In genomic region chr13:14064341-14065027, GRCm38 (mm10) we compare ENCODE assay signal across 8 mouse cellular contexts. TPM values are rescaled to one million over a fixed set of nuclear protein-coding genes. Genes with fewer than 3 reads are reported as not detected.
DNase-seq lines count a peak whose midpoint lies in the region; ATAC-seq and TF ChIP-seq lines count a peak whose summit lies in the region.

No protein-coding gene starts in this region.

- H3K79me2 ChIP-seq in heart, adult 2 months (replicated peaks; ENCODE audit: control insufficient read depth, insufficient read depth, low read length), result peaks cover 6% of the 10 kb centered on the region
- H3K79me2 ChIP-seq in liver, adult 2 months (ENCODE audit: control insufficient read depth, insufficient read depth, low read length), result peaks cover 24% of the 10 kb centered on the region

- peak overlapping the region; percentile 86 for H3K27ac ChIP-seq in heart, adult 2 months
- H3K27ac ChIP-seq in kidney, adult 2 months (ENCODE audit: insufficient read depth, low read depth, low read length), result peak overlapping the region; percentile 78
- peak overlapping the region; percentile 87 for H3K27ac ChIP-seq in liver, adult 2 months (replicated peaks; ENCODE audit: insufficient read depth, low read depth, low read length)
- H3K27ac ChIP-seq in midbrain, postnatal 0 days (ENCODE audit: low read depth, low read length), result peak overlapping the region; percentile 94
- H3K27ac ChIP-seq in stomach, postnatal 0 days (replicated peaks), result peak overlapping the region; percentile 98

- H3K4me3 ChIP-seq in heart, adult 2 months, result peak overlapping the region; percentile 87
- H3K4me3 ChIP-seq in kidney, adult 2 months (ENCODE audit: insufficient read depth, low read depth, low read length), result peak overlapping the region; percentile 62
- peak overlapping the region; percentile 82 for H3K4me3 ChIP-seq in liver, adult 2 months (ENCODE audit: insufficient read depth, low read depth, low read length)
- peak overlapping the region; percentile 88 for H3K4me3 ChIP-seq in midbrain, postnatal 0 days (ENCODE audit: low read depth, low read length)
- H3K4me3 ChIP-seq in stomach, postnatal 0 days (ENCODE audit: low read depth, low read length), result peak overlapping the region; percentile 99

- no peak for TF ChIP-seq CTCF in heart, adult 2 months (IDR thresholded peaks at IDR 0.05)
- TF ChIP-seq CTCF in kidney, adult 2 months (conservative IDR thresholded peaks at IDR 0.05; ENCODE audit: insufficient read depth, insufficient read length, low read depth, low read length), result no peak
- no peak for TF ChIP-seq CTCF in liver, adult 2 months (IDR thresholded peaks at IDR 0.05; ENCODE audit: low read depth, low read length)
- TF ChIP-seq CTCF in midbrain, postnatal 0 days (IDR thresholded peaks at IDR 0.05), result no peak
- TF ChIP-seq CTCF in stomach, postnatal 0 days (IDR thresholded peaks at IDR 0.05; ENCODE audit: low read depth), result no peak

- H3K27me3 ChIP-seq in heart, adult 2 months (ENCODE audit: control insufficient read depth, insufficient read depth, low read length), result no peaks in the 10 kb centered on the region
- H3K27me3 ChIP-seq in kidney, adult 2 months (replicated peaks; ENCODE audit: control insufficient read depth, insufficient read depth, low read length), result no peaks in the 10 kb centered on the region
- H3K27me3 ChIP-seq in liver, adult 2 months (ENCODE audit: control insufficient read depth, insufficient read depth, low read length), result no peaks in the 10 kb centered on the region
- no peaks in the 10 kb centered on the region for H3K27me3 ChIP-seq in midbrain, postnatal 0 days (ENCODE audit: insufficient read depth, low read length)
- H3K27me3 ChIP-seq in stomach, postnatal 0 days (ENCODE audit: control insufficient read depth, insufficient read depth, low read length), result no peaks in the 10 kb centered on the region

- no peak; the same call in 1 of the 2 replicates for ATAC-seq in midbrain, postnatal 0 days (ENCODE audit: low FRiP score)
- 0 out of 2 replicates have a peak, but pooled peaks have one; percentile 0 for ATAC-seq in stomach, postnatal 0 days (ENCODE audit: low FRiP score, low TSS enrichment)

- H3K4me2 ChIP-seq in midbrain, postnatal 0 days (ENCODE audit: low read depth, low read length, poor library complexity, severe bottlenecking), result peak overlapping the region; percentile 67
- H3K4me2 ChIP-seq in stomach, postnatal 0 days (replicated peaks; ENCODE audit: low read depth), result peak overlapping the region; percentile 78

- DNase-seq in ovary, postnatal 14 days (ENCODE audit: low spot score), result peak; percentile 18
- DNase-seq in ovary, postnatal 10 days (ENCODE audit: low spot score), result no peak
- peak; percentile 22 for DNase-seq in embryo, embryonic 10 days (ENCODE audit: low spot score)
- peak; percentile 53 to 59 for DNase-seq in heart, adult 2 months
- peak; percentile 60 for DNase-seq in kidney, adult 2 months
- DNase-seq in liver, adult 2 months (ENCODE audit: extremely low read depth, low read depth, low spot score), result peak; percentile 54
- DNase-seq in midbrain, postnatal 0 days (ENCODE audit: low spot score), result peak; percentile 28
- DNase-seq in stomach, postnatal 0 days (ENCODE audit: low spot score), result peak; percentile 68

- TF ChIP-seq EP300 in heart, adult 2 months (IDR thresholded peaks at IDR 0.05; ENCODE audit: insufficient read depth, low read depth, low read length), result no peak
- TF ChIP-seq EP300 in stomach, postnatal 0 days (optimal IDR thresholded peaks at IDR 0.05), result no peak

- H3K4me1 ChIP-seq in heart, adult 2 months (ENCODE audit: control insufficient read depth, insufficient read depth, low read length), result peaks cover 5% of the 10 kb centered on the region
- peaks cover 17% of the 10 kb centered on the region for H3K4me1 ChIP-seq in kidney, adult 2 months (ENCODE audit: control insufficient read depth, insufficient read depth, low read length)
- H3K4me1 ChIP-seq in liver, adult 2 months (ENCODE audit: control insufficient read depth, insufficient read depth, low read length), result peaks cover 6% of the 10 kb centered on the region
- H3K4me1 ChIP-seq in midbrain, postnatal 0 days (ENCODE audit: insufficient read depth, low read length), result no peaks in the 10 kb centered on the region
- H3K4me1 ChIP-seq in stomach, postnatal 0 days (replicated peaks; ENCODE audit: control insufficient read depth, insufficient read depth), result no peaks in the 10 kb centered on the region

- intact Hi-C loops in heart, adult 2 months (cut with DNase I), result loop anchor here (5.0 to 10.0 kb wide), 2 partner anchors 113 to 550 kb away; partner anchors contain the start of genes Mrpl32 and Psma2

- peaks cover 26% of the 10 kb centered on the region for H3K36me3 ChIP-seq in heart, adult 2 months (ENCODE audit: control insufficient read depth, insufficient read depth, low read length)
- no peaks in the 10 kb centered on the region for H3K36me3 ChIP-seq in kidney, adult 2 months (ENCODE audit: control insufficient read depth, insufficient read depth, low read length)
- peaks cover 2% of the 10 kb centered on the region; the same call in 1 of the 2 replicates for H3K36me3 ChIP-seq in liver, adult 2 months (ENCODE audit: control insufficient read depth, insufficient read depth, low read length)
- no peaks in the 10 kb centered on the region; the same call in 1 of the 2 replicates for H3K36me3 ChIP-seq in midbrain, postnatal 0 days (ENCODE audit: insufficient read depth, low read length)
- H3K36me3 ChIP-seq in stomach, postnatal 0 days (ENCODE audit: control insufficient read depth, insufficient read depth, low read length), result no peaks in the 10 kb centered on the region

- under 1% methylated on average over 65 of the region's 65 CpGs for WGBS in heart, adult 2 months
- WGBS in kidney, adult 2 months, result under 1% methylated on average over 61 of the region's 65 CpGs
- under 1% methylated on average over 57 of the region's 65 CpGs for WGBS in liver, adult 2 months
- WGBS in midbrain, postnatal 0 days, result 2% methylated on average over 36 of the region's 65 CpGs
- WGBS in stomach, postnatal 0 days, result under 1% methylated on average over 55 of the region's 65 CpGs

- H3K9ac ChIP-seq in heart, adult 2 months (ENCODE audit: low read depth, low read length), result peak overlapping the region; percentile 83
- peak overlapping the region; percentile 92 for H3K9ac ChIP-seq in liver, adult 2 months (ENCODE audit: low read depth, low read length)
- H3K9ac ChIP-seq in midbrain, postnatal 0 days (replicated peaks; ENCODE audit: low read length, poor library complexity, severe bottlenecking), result peak overlapping the region; percentile 90
- H3K9ac ChIP-seq in stomach, postnatal 0 days (ENCODE audit: low read length), result peak overlapping the region; percentile 98

- no peaks in the 10 kb centered on the region for H3K9me3 ChIP-seq in midbrain, postnatal 0 days (ENCODE audit: low read length)
- no peaks in the 10 kb centered on the region for H3K9me3 ChIP-seq in stomach, postnatal 0 days (ENCODE audit: control insufficient read depth, low read length)

- TF ChIP-seq POLR2A in heart, adult 2 months (IDR thresholded peaks at IDR 0.05; ENCODE audit: insufficient read depth, low read depth, low read length), result no peak
- TF ChIP-seq POLR2A in kidney, adult 2 months (IDR thresholded peaks at IDR 0.05; ENCODE audit: low read depth, low read length), result no peak
- no peak for TF ChIP-seq POLR2A in liver, adult 2 months (IDR thresholded peaks at IDR 0.05; ENCODE audit: extremely low read depth, insufficient read depth, low read length)

RNA-seq across cellular contexts. Expression of gene Ggps1, which starts 1.2 kb away (rescaled TPM):
- total RNA-seq in heart, adult 2 months (2021), result 10 to 100 TPM; 19.2 to 24.2 TPM
- polyA plus RNA-seq in heart, adult 2 months (2012; rRNA removed), result 8.2 and 22.5 TPM in 2 replicates
- 9.9 and 13.8 TPM in 2 replicates for polyA plus RNA-seq in kidney, adult 2 months (2012; rRNA removed)
- total RNA-seq in liver, adult 2 months (2014; rRNA removed), result 11.0 and 12.2 TPM in 2 replicates
- polyA plus RNA-seq in liver, adult 2 months (2012; rRNA removed), result 3.3 and 4.4 TPM in 2 replicates
- total RNA-seq in midbrain, postnatal 0 days (2014; rRNA removed), result 88.5 and 96.8 TPM in 2 replicates
- 77.3 and 78.6 TPM in 2 replicates for polyA plus RNA-seq in midbrain, postnatal 0 days (2015; fragmentation: Nextera tagmentation; extraction: Ambion mirVana)
- 27.2 and 28.0 TPM in 2 replicates for polyA plus RNA-seq in stomach, postnatal 0 days (2015; fragmentation: Nextera tagmentation; extraction: Ambion mirVana)

RNA-seq across cellular contexts. Expression of gene Arid4b, which starts 1.5 kb away (rescaled TPM):
- 10 to 100 TPM; 18.0 to 22.4 TPM for total RNA-seq in heart, adult 2 months (2021)
- 2.7 and 4.9 TPM in 2 replicates for polyA plus RNA-seq in heart, adult 2 months (2012; rRNA removed)
- 3.9 and 4.0 TPM in 2 replicates for polyA plus RNA-seq in kidney, adult 2 months (2012; rRNA removed)
- 13.5 and 14.5 TPM in 2 replicates for total RNA-seq in liver, adult 2 months (2014; rRNA removed)
- 1.8 and 3.0 TPM in 2 replicates for polyA plus RNA-seq in liver, adult 2 months (2012; rRNA removed)
- 25.6 and 30.2 TPM in 2 replicates for total RNA-seq in midbrain, postnatal 0 days (2014; rRNA removed)
- 58.0 and 61.7 TPM in 2 replicates for polyA plus RNA-seq in midbrain, postnatal 0 days (2015; fragmentation: Nextera tagmentation; extraction: Ambion mirVana)
- 31.1 and 32.1 TPM in 2 replicates for polyA plus RNA-seq in stomach, postnatal 0 days (2015; fragmentation: Nextera tagmentation; extraction: Ambion mirVana)

RNA-seq across cellular contexts. Expression of gene Tbce, which starts 25.0 kb away (rescaled TPM):
- total RNA-seq in heart, adult 2 months (2021), result 10 to 100 TPM; 20.4 to 21.2 TPM
- polyA plus RNA-seq in heart, adult 2 months (2012; rRNA removed), result 16.5 and 27.0 TPM in 2 replicates
- polyA plus RNA-seq in kidney, adult 2 months (2012; rRNA removed), result 15.1 and 15.3 TPM in 2 replicates
- total RNA-seq in liver, adult 2 months (2014; rRNA removed), result 33.7 and 36.2 TPM in 2 replicates
- polyA plus RNA-seq in liver, adult 2 months (2012; rRNA removed), result 7.6 and 11.9 TPM in 2 replicates
- 61.3 and 97.6 TPM in 2 replicates for total RNA-seq in midbrain, postnatal 0 days (2014; rRNA removed)
- polyA plus RNA-seq in midbrain, postnatal 0 days (2015; fragmentation: Nextera tagmentation; extraction: Ambion mirVana), result 91.2 and 93.0 TPM in 2 replicates
- 29.8 and 31.8 TPM in 2 replicates for polyA plus RNA-seq in stomach, postnatal 0 days (2015; fragmentation: Nextera tagmentation; extraction: Ambion mirVana)
